Comparison of ENCODE assay signal across 15 mouse cellular contexts in the genomic region with DNA sequence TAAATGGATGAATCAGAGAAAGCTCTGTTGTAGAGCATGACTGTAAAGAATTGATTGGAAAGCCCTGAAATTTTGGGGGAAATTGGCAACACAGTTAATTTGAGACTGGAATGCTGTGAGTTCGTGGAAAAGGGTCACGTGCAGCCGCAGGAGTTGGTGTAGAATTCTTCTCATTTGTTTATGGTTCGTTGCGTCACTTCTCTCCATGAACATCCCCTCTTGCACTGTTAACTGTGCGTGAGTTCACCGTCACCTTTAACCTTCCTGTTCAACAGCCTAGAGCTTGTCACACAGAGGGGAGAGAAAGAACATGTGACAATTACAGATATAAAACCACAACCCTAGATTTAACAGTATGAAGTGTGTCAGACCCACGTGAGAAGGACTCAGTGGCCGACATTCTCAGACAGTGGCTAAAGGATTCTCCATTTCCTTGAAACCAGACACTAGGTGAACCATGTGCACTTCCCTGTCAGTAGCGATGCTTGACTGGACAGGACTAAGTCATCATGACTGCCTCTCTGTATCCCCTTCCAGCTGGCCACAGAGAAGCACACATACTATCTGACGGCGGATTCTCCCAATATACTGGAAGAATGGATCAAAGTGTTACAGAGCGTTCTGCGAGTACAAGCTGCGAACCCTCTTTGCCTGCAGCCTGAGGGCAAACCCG.
"Had no signal": no experiment of that assay in that cellular context is flagged by ENCODE, and none has a peak within 500 bp of the region (broad histone marks: within the 10 kb centered on the region; RNA-seq: fewer than 3 reads in every experiment).

No protein-coding gene starts in this region.

- H3K36me3 ChIP-seq: liver, embryonic 15.5 days; midbrain, embryonic 10.5 days; neural tube, embryonic 12.5 days had no signal

- H3K4me1 ChIP-seq: liver, embryonic 15.5 days; neural tube, embryonic 12.5 days; stomach, embryonic 15.5 days had no signal

- H3K27ac ChIP-seq: layer of hippocampus, adult 2 months; liver, embryonic 15.5 days; midbrain, embryonic 10.5 days; neural tube, embryonic 12.5 days; stomach, embryonic 15.5 days had no signal

- DNase-seq: kidney, adult 8-10 months; kidney, postnatal 14 days; lung, adult 2 months; lung, postnatal 36 days; midbrain, embryonic 14.5 days; right cerebral cortex, postnatal 14 days; thymus, adult 2 months; thymus, postnatal 25 days had no signal

- H3K4me2 ChIP-seq: liver, embryonic 11.5 days; liver, embryonic 15.5 days; neural tube, embryonic 12.5 days; stomach, embryonic 15.5 days had no signal

- H3K27me3 ChIP-seq: liver, embryonic 15.5 days; neural tube, embryonic 12.5 days; stomach, embryonic 15.5 days had no signal

- ATAC-seq: lung, postnatal 0 days had no signal

- H3K9ac ChIP-seq: liver, embryonic 15.5 days; neural tube, embryonic 12.5 days; stomach, embryonic 15.5 days had no signal

- H3K9me3 ChIP-seq: liver, embryonic 15.5 days; midbrain, embryonic 10.5 days; neural tube, embryonic 12.5 days; stomach, embryonic 15.5 days had no signal

- H3K4me3 ChIP-seq: layer of hippocampus, adult 2 months; liver, embryonic 15.5 days; midbrain, embryonic 10.5 days; neural tube, embryonic 12.5 days; stomach, embryonic 15.5 days had no signal
